ENCODE assay signal across 23 mouse cellular contexts in genomic region chr4:129107348-129107899, GRCm38 (mm10). TPM values are rescaled to one million over a fixed set of nuclear protein-coding genes. Genes with fewer than 3 reads are reported as not detected.
A peak's percentile ranks its signal among the peaks of the same experiment; 100 is the strongest.
DNase-seq lines count a peak whose midpoint lies in the region; ATAC-seq lines count a peak whose summit lies in the region.
"Had no signal": no experiment of that assay in that cellular context is flagged by ENCODE, and none has a peak within 500 bp of the region (broad histone marks: within the 10 kb centered on the region; RNA-seq: fewer than 3 reads in every experiment).

No protein-coding gene starts in this region.

- H3K27me3 ChIP-seq in intestine, embryonic 15.5 days (replicated peaks), result peaks cover 19% of the 10 kb centered on the region
- no peaks in the 10 kb centered on the region for H3K27me3 ChIP-seq in stomach, embryonic 16.5 days (ENCODE audit: control insufficient read depth, insufficient read depth, low read length)

- ATAC-seq in intestine, embryonic 15.5 days, result peak; percentile 59
- ATAC-seq in stomach, embryonic 16.5 days (ENCODE audit: insufficient read depth, low FRiP score), result peak; percentile 3; the same call in 1 of the 2 replicates
- ATAC-seq: forebrain, embryonic 16.5 days had no signal

- H3K27ac ChIP-seq in intestine, embryonic 15.5 days, result peak overlapping the region; percentile 83
- H3K27ac ChIP-seq in stomach, embryonic 16.5 days (ENCODE audit: low read length), result peak overlapping the region; percentile 71
- H3K27ac ChIP-seq: embryonic facial prominence, embryonic 12.5 days; forebrain, embryonic 12.5 days; heart, embryonic 10.5 days; hindbrain, embryonic 12.5 days had no signal

- H3K4me1 ChIP-seq in intestine, embryonic 15.5 days (replicated peaks), result peaks cover 35% of the 10 kb centered on the region
- peaks cover 9% of the 10 kb centered on the region for H3K4me1 ChIP-seq in stomach, embryonic 16.5 days (ENCODE audit: control insufficient read depth, insufficient read depth, low read length)

- H3K4me2 ChIP-seq in intestine, embryonic 15.5 days (replicated peaks), result peak overlapping the region; percentile 63
- H3K4me2 ChIP-seq in stomach, embryonic 16.5 days (ENCODE audit: low read depth, low read length), result peak overlapping the region; percentile 41
- H3K4me2 ChIP-seq: embryonic facial prominence, embryonic 12.5 days; forebrain, embryonic 12.5 days; hindbrain, embryonic 12.5 days had no signal

- 0 out of 2 replicates have a peak overlapping the region, but pooled peaks have one; percentile 4 for H3K4me3 ChIP-seq in intestine, embryonic 15.5 days (replicated peaks)
- H3K4me3 ChIP-seq in stomach, embryonic 16.5 days (replicated peaks; ENCODE audit: low read length), result no peak overlapping the region
- H3K4me3 ChIP-seq: embryonic facial prominence, embryonic 12.5 days; forebrain, embryonic 12.5 days; heart, embryonic 10.5 days; hindbrain, embryonic 12.5 days had no signal

- intact Hi-C loops in left cerebral cortex, postnatal 4 days (cut with DNase I), result no loop called here
- intact Hi-C loops in left cerebral cortex, postnatal 36 days (cut with DNase I), result no loop called here

- no peak overlapping the region for H3K9ac ChIP-seq in intestine, embryonic 15.5 days
- no peak overlapping the region for H3K9ac ChIP-seq in stomach, embryonic 16.5 days (ENCODE audit: low read length)
- H3K9ac ChIP-seq: embryonic facial prominence, embryonic 12.5 days; forebrain, embryonic 12.5 days; hindbrain, embryonic 12.5 days had no signal

- H3K36me3 ChIP-seq in intestine, embryonic 15.5 days, result no peaks in the 10 kb centered on the region
- no peaks in the 10 kb centered on the region for H3K36me3 ChIP-seq in stomach, embryonic 16.5 days (ENCODE audit: control insufficient read depth, insufficient read depth, low read length)
- H3K36me3 ChIP-seq: embryonic facial prominence, embryonic 12.5 days; forebrain, embryonic 12.5 days; heart, embryonic 10.5 days; hindbrain, embryonic 12.5 days had no signal

- DNase-seq in left cerebral cortex, postnatal 4 days, result peak; percentile 74
- no peak for DNase-seq in left cerebral cortex, postnatal 36 days (ENCODE audit: low spot score in 2 of 2)
- peak; percentile 52 for DNase-seq in large intestine, adult 2 months (ENCODE audit: low read depth, low spot score)
- no peak for DNase-seq in lung, postnatal 10 days
- no peak for DNase-seq in kidney, postnatal 4 days
- DNase-seq: adrenal gland, adult 2 months; adrenal gland, postnatal 25 days; cerebellum, adult 18-20 months; embryo, embryonic 11 days; gastrocnemius, postnatal 10 days; heart, adult 18-20 months; heart, postnatal 10 days; heart, postnatal 4 days had no signal

- H3K9me3 ChIP-seq in intestine, embryonic 15.5 days, result no peaks in the 10 kb centered on the region
- H3K9me3 ChIP-seq in stomach, embryonic 16.5 days (replicated peaks; ENCODE audit: control insufficient read depth, low read length), result no peaks in the 10 kb centered on the region
- H3K9me3 ChIP-seq: embryonic facial prominence, embryonic 12.5 days; forebrain, embryonic 12.5 days; heart, embryonic 10.5 days; hindbrain, embryonic 12.5 days had no signal

- WGBS in intestine, embryonic 15.5 days, result 55% methylated on average over 10 of the region's 10 CpGs
- 26% methylated on average over 10 of the region's 10 CpGs for WGBS in large intestine, adult 2 months
- 60% methylated on average over 10 of the region's 10 CpGs for WGBS in stomach, embryonic 16.5 days

RNA-seq across cellular contexts. Expression of gene Tmem54, which starts 2.1 kb away (rescaled TPM):
- total RNA-seq in left cerebral cortex, postnatal 4 days (2021), result not detected
- total RNA-seq in left cerebral cortex, postnatal 36 days (2021), result not detected
- 90.0 and 106 TPM in 2 replicates for polyA plus RNA-seq in intestine, embryonic 15.5 days (2015; fragmentation: Nextera tagmentation; extraction: Ambion mirVana)
- polyA plus RNA-seq in large intestine, adult 2 months (2012; rRNA removed), result 753 and 829 TPM in 2 replicates
- polyA plus RNA-seq in stomach, embryonic 16.5 days (2015; fragmentation: Nextera tagmentation; extraction: Ambion mirVana), result 44.2 and 53.2 TPM in 2 replicates
- total RNA-seq: adrenal gland, adult 2 months; adrenal gland, postnatal 25 days; common myeloid progenitor, adult 5-6 weeks; gastrocnemius, postnatal 10 days; heart, adult 18-20 months; heart, postnatal 10 days; heart, postnatal 4 days had no signal
- polyA plus RNA-seq: adrenal gland, adult 2 months; forebrain, embryonic 16.5 days; frontal cortex, adult 2 months; heart, embryonic 14.5 days had no signal

RNA-seq across cellular contexts. Expression of gene Hpca, which starts 14.4 kb away (rescaled TPM):
- 100 to 1,000 TPM; 189 to 218 TPM for total RNA-seq in left cerebral cortex, postnatal 4 days (2021)
- 100 to 1,000 TPM; 656 to 793 TPM for total RNA-seq in left cerebral cortex, postnatal 36 days (2021)
- 4.1 and 5.2 TPM in 2 replicates for polyA plus RNA-seq in intestine, embryonic 15.5 days (2015; fragmentation: Nextera tagmentation; extraction: Ambion mirVana)
- polyA plus RNA-seq in large intestine, adult 2 months (2012; rRNA removed), result 0.92 and 1.7 TPM in 2 replicates
- 1.8 and 2.0 TPM in 2 replicates for polyA plus RNA-seq in stomach, embryonic 16.5 days (2015; fragmentation: Nextera tagmentation; extraction: Ambion mirVana)

RNA-seq across cellular contexts. Expression of gene Fndc5, which starts 29.4 kb away (rescaled TPM):
- 10 to 100 TPM; 16.4 to 18.0 TPM for total RNA-seq in left cerebral cortex, postnatal 4 days (2021)
- 10 to 100 TPM; 56.9 to 73.3 TPM for total RNA-seq in left cerebral cortex, postnatal 36 days (2021)
- polyA plus RNA-seq in intestine, embryonic 15.5 days (2015; fragmentation: Nextera tagmentation; extraction: Ambion mirVana), result 2.7 and 2.9 TPM in 2 replicates
- 0.53 and 0.74 TPM in 2 replicates for polyA plus RNA-seq in large intestine, adult 2 months (2012; rRNA removed)
- 1.3 and 2.6 TPM in 2 replicates for polyA plus RNA-seq in stomach, embryonic 16.5 days (2015; fragmentation: Nextera tagmentation; extraction: Ambion mirVana)
- total RNA-seq: common myeloid progenitor, adult 5-6 weeks had no signal

RNA-seq across cellular contexts. Expression of gene Rnf19b, which starts 49.4 kb away (rescaled TPM):
- total RNA-seq in left cerebral cortex, postnatal 4 days (2021), result 100 to 1,000 TPM in 1 of 2 experiments, 10 to 100 TPM in 1; 97.9 to 102 TPM
- 10 to 100 TPM; 48.7 to 58.2 TPM for total RNA-seq in left cerebral cortex, postnatal 36 days (2021)
- 6.7 and 7.0 TPM in 2 replicates for polyA plus RNA-seq in intestine, embryonic 15.5 days (2015; fragmentation: Nextera tagmentation; extraction: Ambion mirVana)
- polyA plus RNA-seq in large intestine, adult 2 months (2012; rRNA removed), result 66.8 and 86.7 TPM in 2 replicates
- 7.1 and 7.2 TPM in 2 replicates for polyA plus RNA-seq in stomach, embryonic 16.5 days (2015; fragmentation: Nextera tagmentation; extraction: Ambion mirVana)

Comparison
In these comparisons a context has a peak if more than half of its experiments do, and no peak if none do; other contexts are left out.
1. DNase-seq: peak in left cerebral cortex, postnatal 4 days (single experiment) and large intestine, adult 2 months (single experiment); none in left cerebral cortex, postnatal 36 days (0 of 2), lung, postnatal 10 days (single experiment) and kidney, postnatal 4 days (0 of 2).